Mouse (Mus musculus) small intestine, adult 2 months (tissue): ENCODE results near the gene Catsperg1.

Source experiments
- CTCF ChIP-seq: fragments of 200-500 bp; IDR thresholded peaks from 2 replicates; pipeline ENCODE4 v1.5.1; 2012; ENCODE audit warnings: low read depth, mild to moderate bottlenecking, control low read depth, inconsistent platforms, low read length, moderate library complexity, mixed read lengths; ENCODE audit not compliant: insufficient replicate concordance, insufficient read length; ENCODE audit errors: extremely low read depth
- POLR2A ChIP-seq: fragments of 200-500 bp; IDR thresholded peaks from 2 replicates; pipeline ENCODE4 v1.6.1; 2012; ENCODE audit warnings: low read depth, mild to moderate bottlenecking, control low read depth, inconsistent platforms, low read length, moderate library complexity

DNA sequence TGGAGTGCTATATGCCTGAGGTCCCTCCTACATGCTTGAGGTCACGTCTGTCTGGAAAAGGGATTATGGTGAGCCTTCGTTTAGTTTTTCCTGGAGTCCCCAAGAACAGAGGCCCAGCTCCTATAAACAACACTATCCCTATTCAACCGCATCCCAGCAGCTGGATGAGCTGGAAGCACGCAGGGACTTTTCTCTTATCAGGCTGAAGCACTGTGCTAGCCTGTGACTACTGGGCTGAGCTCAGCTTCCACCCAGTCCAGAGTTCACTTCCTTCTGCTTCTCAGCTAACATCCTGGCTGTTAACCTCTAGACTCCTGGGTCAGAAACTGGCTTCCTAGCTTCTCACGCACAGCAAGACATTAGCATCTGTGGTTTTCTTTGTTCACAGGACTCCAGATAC is 40.0 kb upstream of the Catsperg1 start:
- TF ChIP-seq CTCF (no peak), POLR2A (peak; percentile 60; the same call in 1 of the 2 replicates)
